7 mouse cellular contexts compared by ENCODE assay signal in the genomic region with DNA sequence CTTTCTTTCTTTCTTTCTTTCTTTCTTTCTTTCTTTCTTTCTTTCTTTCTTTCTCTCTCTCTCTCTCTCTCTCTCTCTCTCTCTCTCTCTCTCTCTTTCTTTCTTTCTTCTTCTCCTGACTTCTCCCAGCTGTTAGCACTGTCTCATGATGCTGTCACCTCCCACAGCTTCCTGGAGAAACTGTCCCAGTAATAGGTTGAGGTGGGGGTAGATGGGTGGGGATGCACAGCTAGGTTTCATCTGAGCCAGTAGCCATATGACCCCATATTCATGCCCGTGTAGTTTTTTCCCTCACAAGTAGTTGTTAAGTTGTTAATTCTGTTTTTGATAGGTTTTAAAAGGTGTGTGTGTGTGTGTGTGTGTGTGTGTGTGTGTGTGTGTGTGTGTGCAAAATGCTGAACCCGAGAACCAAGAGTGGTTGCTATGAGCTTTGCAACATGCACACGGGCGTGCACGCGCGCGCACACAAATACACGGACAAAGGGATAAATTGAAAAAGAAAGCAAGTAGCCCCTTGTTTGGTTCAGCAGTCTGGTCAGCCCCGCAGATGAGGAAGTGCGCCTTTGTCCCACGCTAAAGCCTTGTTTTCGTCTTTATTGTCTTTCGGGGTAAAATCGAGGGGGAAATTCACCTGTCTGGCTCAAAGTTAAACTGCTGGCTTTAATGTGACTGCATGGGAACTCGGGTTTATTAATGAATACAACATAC.
DNase-seq lines count a peak whose midpoint lies in the region; ATAC-seq and TF ChIP-seq lines count a peak whose summit lies in the region.

No protein-coding gene starts in this region.

- peak overlapping the region; percentile 76 for H3K4me2 ChIP-seq in heart, embryonic 13.5 days
- peak overlapping the region; percentile 56 for H3K4me2 ChIP-seq in liver, embryonic 11.5 days
- H3K4me2 ChIP-seq in neural tube, embryonic 13.5 days = peak overlapping the region; percentile 58

- H3K9ac ChIP-seq in liver, adult 2 months (ENCODE audit: low read depth, low read length) = peak overlapping the region; percentile 15; the same call in 1 of the 2 replicates
- H3K9ac ChIP-seq in heart, embryonic 13.5 days = peak overlapping the region; percentile 77
- 0 out of 2 replicates have a peak overlapping the region, but pooled peaks have one; percentile 26 for H3K9ac ChIP-seq in liver, embryonic 11.5 days (ENCODE audit: low read depth, low read length)
- peak overlapping the region; percentile 64 for H3K9ac ChIP-seq in neural tube, embryonic 13.5 days

- TF ChIP-seq CTCF in liver, adult 2 months (IDR thresholded peaks at IDR 0.05; ENCODE audit: low read depth, low read length) = no peak

- H3K79me2 ChIP-seq in liver, adult 2 months (ENCODE audit: control insufficient read depth, insufficient read depth, low read length) = no peaks in the 10 kb centered on the region

- H3K4me1 ChIP-seq in liver, adult 2 months (ENCODE audit: control insufficient read depth, insufficient read depth, low read length) = 0 out of 2 replicates have a peak, but pooled peaks cover 2% of the 10 kb centered on the region
- peaks cover 29% of the 10 kb centered on the region for H3K4me1 ChIP-seq in heart, embryonic 13.5 days
- no peaks in the 10 kb centered on the region for H3K4me1 ChIP-seq in liver, embryonic 11.5 days (replicated peaks; ENCODE audit: control insufficient read depth, insufficient read depth, low read length)
- H3K4me1 ChIP-seq in neural tube, embryonic 13.5 days (replicated peaks) = peaks cover 13% of the 10 kb centered on the region

- DNase-seq in liver, adult 2 months (ENCODE audit: extremely low read depth, low read depth, low spot score) = no peak
- DNase-seq in liver = no peak
- DNase-seq in embryo, embryonic 10 days (ENCODE audit: low spot score) = peak; percentile 66
- DNase-seq in liver, embryonic 11.5 days (ENCODE audit: low spot score) = peak; percentile 44
- DNase-seq in right cerebral cortex, adult 18-20 months = no peak

- no peak for TF ChIP-seq POLR2A in liver, adult 2 months (IDR thresholded peaks at IDR 0.05; ENCODE audit: extremely low read depth, insufficient read depth, low read length)

- no peak overlapping the region for H3K27ac ChIP-seq in liver, adult 2 months (replicated peaks; ENCODE audit: insufficient read depth, low read depth, low read length)
- H3K27ac ChIP-seq in heart, embryonic 13.5 days (replicated peaks) = peak overlapping the region; percentile 74
- no peak overlapping the region for H3K27ac ChIP-seq in liver, embryonic 11.5 days (ENCODE audit: low read depth, low read length)
- peak overlapping the region; percentile 83 for H3K27ac ChIP-seq in neural tube, embryonic 13.5 days (replicated peaks)

- H3K9me3 ChIP-seq in heart, embryonic 13.5 days = no peaks in the 10 kb centered on the region
- no peaks in the 10 kb centered on the region for H3K9me3 ChIP-seq in liver, embryonic 11.5 days (ENCODE audit: control insufficient read depth, low read length)
- H3K9me3 ChIP-seq in neural tube, embryonic 13.5 days = no peaks in the 10 kb centered on the region

- no peak overlapping the region; the same call in 1 of the 2 replicates for H3K4me3 ChIP-seq in liver, adult 2 months (ENCODE audit: insufficient read depth, low read depth, low read length)
- H3K4me3 ChIP-seq in heart, embryonic 13.5 days = peak overlapping the region; percentile 52
- H3K4me3 ChIP-seq in liver, embryonic 11.5 days (ENCODE audit: low read depth, low read length) = peak overlapping the region; percentile 36
- H3K4me3 ChIP-seq in neural tube, embryonic 13.5 days = peak overlapping the region; percentile 32

- H3K36me3 ChIP-seq in liver, adult 2 months (ENCODE audit: control insufficient read depth, insufficient read depth, low read length) = no peaks in the 10 kb centered on the region
- no peaks in the 10 kb centered on the region for H3K36me3 ChIP-seq in heart, embryonic 13.5 days
- no peaks in the 10 kb centered on the region for H3K36me3 ChIP-seq in liver, embryonic 11.5 days (ENCODE audit: control insufficient read depth, insufficient read depth, low read length)
- H3K36me3 ChIP-seq in neural tube, embryonic 13.5 days = no peaks in the 10 kb centered on the region

- no peak for ATAC-seq in heart, embryonic 13.5 days (ENCODE audit: extremely low read depth, insufficient number of reproducible peaks, low FRiP score, low TSS enrichment)
- no peak for ATAC-seq in liver, embryonic 11.5 days (replicated peaks; ENCODE audit: low FRiP score)
- ATAC-seq in neural tube, embryonic 13.5 days (ENCODE audit: low read depth) = peak; percentile 73

- H3K27me3 ChIP-seq in liver, adult 2 months (ENCODE audit: control insufficient read depth, insufficient read depth, low read length) = no peaks in the 10 kb centered on the region
- no peaks in the 10 kb centered on the region for H3K27me3 ChIP-seq in heart, embryonic 13.5 days (replicated peaks)
- peaks cover 2% of the 10 kb centered on the region; the same call in 1 of the 2 replicates for H3K27me3 ChIP-seq in liver, embryonic 11.5 days (replicated peaks; ENCODE audit: control insufficient read depth, insufficient read depth, low read length)
- peaks cover 21% of the 10 kb centered on the region for H3K27me3 ChIP-seq in neural tube, embryonic 13.5 days

- 15% methylated on average over 16 of the region's 16 CpGs for WGBS in liver, adult 2 months
- WGBS in heart, embryonic 13.5 days = 8% methylated on average over 16 of the region's 16 CpGs
- 4% methylated on average over 16 of the region's 16 CpGs for WGBS in liver, embryonic 11.5 days
- WGBS in neural tube, embryonic 13.5 days = under 1% methylated on average over 16 of the region's 16 CpGs

Comparison
In these comparisons a context has a peak if more than half of its experiments do, and no peak if none do; other contexts are left out.
1. DNase-seq: peak in embryo, embryonic 10 days (single experiment) and liver, embryonic 11.5 days (single experiment); none in liver, adult 2 months (single experiment), liver (single experiment) and right cerebral cortex, adult 18-20 months (single experiment).
2. H3K27ac ChIP-seq: peak in heart, embryonic 13.5 days (single experiment) and neural tube, embryonic 13.5 days (single experiment); none in liver, adult 2 months (single experiment) and liver, embryonic 11.5 days (single experiment).
3. H3K9ac ChIP-seq: peak in every context shown above with its lines; median percentile 77 in heart, embryonic 13.5 days; 64 in neural tube, embryonic 13.5 days; 26 in liver, embryonic 11.5 days; 15 in liver, adult 2 months.
4. Peak in every context shown above with its lines, with median percentiles within 50 percentile points of each other: H3K4me2 ChIP-seq.